In genomic region chr7:91457207-91457606, GRCm38 (mm10) we compare ENCODE assay signal across 8 mouse cellular contexts.
DNase-seq lines count a peak whose midpoint lies in the region; ATAC-seq and TF ChIP-seq lines count a peak whose summit lies in the region.

No protein-coding gene starts in this region.

- peak; percentile 80 for DNase-seq in NIH3T3 (ENCODE audit: low read depth)
- peak; percentile 88 to 92 for DNase-seq in cerebellum, postnatal 10 days
- DNase-seq in frontal cortex, postnatal 36 days (ENCODE audit: low spot score in 2 of 2), result peak; percentile 53 to 89
- peak; percentile 70 for DNase-seq in kidney, postnatal 14 days
- peak; percentile 45 for DNase-seq in liver, postnatal 0 days
- DNase-seq in spleen, postnatal 14 days (ENCODE audit: low spot score in 2 of 2), result no peak

- H3ac ChIP-seq in C2C12 (ENCODE audit: control insufficient read depth, insufficient read length, low read depth), result no peak overlapping the region

- no peaks in the 10 kb centered on the region for H3K27me3 ChIP-seq in C2C12 (ENCODE audit: control insufficient read depth, insufficient read depth, insufficient read length)
- H3K27me3 ChIP-seq in liver, postnatal 0 days (ENCODE audit: insufficient read depth, low read length), result no peaks in the 10 kb centered on the region
- no peaks in the 10 kb centered on the region for H3K27me3 ChIP-seq in neural tube, embryonic 15.5 days (replicated peaks)

- H3K4me3 ChIP-seq in C2C12 (ENCODE audit: insufficient read depth, poor library complexity, severe bottlenecking), result no peak overlapping the region
- H3K4me3 ChIP-seq in liver, postnatal 0 days (ENCODE audit: low read depth, low read length), result no peak overlapping the region
- no peak overlapping the region for H3K4me3 ChIP-seq in neural tube, embryonic 15.5 days (replicated peaks)

- no peak overlapping the region for H3K27ac ChIP-seq in liver, postnatal 0 days (ENCODE audit: low read depth)
- no peak overlapping the region for H3K27ac ChIP-seq in neural tube, embryonic 15.5 days (replicated peaks)

- no peak for TF ChIP-seq EP300 in liver, postnatal 0 days (IDR thresholded peaks at IDR 0.05; ENCODE audit: low read depth)

- 0 out of 2 replicates have a peak, but pooled peaks have one; percentile 21 for ATAC-seq in liver, postnatal 0 days
- ATAC-seq in neural tube, embryonic 15.5 days (ENCODE audit: low FRiP score), result peak; percentile 63

- 3% methylated on average over 1 of the region's 1 CpGs for WGBS in liver, postnatal 0 days (ENCODE audit: insufficient replicate concordance)
- 0% methylated on average over 1 of the region's 1 CpGs for WGBS in neural tube, embryonic 15.5 days

- H3K4me2 ChIP-seq in liver, postnatal 0 days (ENCODE audit: low read depth, low read length), result no peak overlapping the region
- H3K4me2 ChIP-seq in neural tube, embryonic 15.5 days, result no peak overlapping the region

- peak; percentile 44 for TF ChIP-seq CTCF in C2C12 (IDR thresholded peaks at IDR 0.05; ENCODE audit: control insufficient read depth, insufficient read depth, insufficient read length)
- peak; percentile 91 for TF ChIP-seq CTCF in liver, postnatal 0 days (IDR thresholded peaks at IDR 0.05; ENCODE audit: low read depth)

- H3K9me3 ChIP-seq in liver, postnatal 0 days (ENCODE audit: low read length), result no peaks in the 10 kb centered on the region
- no peaks in the 10 kb centered on the region for H3K9me3 ChIP-seq in neural tube, embryonic 15.5 days (replicated peaks)

- H3K36me3 ChIP-seq in C2C12 (ENCODE audit: control insufficient read depth, insufficient read depth), result no peaks in the 10 kb centered on the region
- H3K36me3 ChIP-seq in liver, postnatal 0 days (replicated peaks; ENCODE audit: insufficient read depth, low read length), result no peaks in the 10 kb centered on the region
- no peaks in the 10 kb centered on the region for H3K36me3 ChIP-seq in neural tube, embryonic 15.5 days

- H3K79me3 ChIP-seq in C2C12 (ENCODE audit: low read depth), result no peaks in the 10 kb centered on the region

- no peaks in the 10 kb centered on the region for H3K79me2 ChIP-seq in C2C12 (ENCODE audit: control insufficient read depth, insufficient read depth)

- H3K9ac ChIP-seq in liver, postnatal 0 days (replicated peaks), result no peak overlapping the region
- H3K9ac ChIP-seq in neural tube, embryonic 15.5 days (replicated peaks), result no peak overlapping the region

- no peaks in the 10 kb centered on the region for H3K4me1 ChIP-seq in liver, postnatal 0 days (ENCODE audit: insufficient read depth)
- peaks cover 4% of the 10 kb centered on the region; the same call in 1 of the 2 replicates for H3K4me1 ChIP-seq in neural tube, embryonic 15.5 days

TF ChIP-seq in C2C12, 6 proteins besides CTCF, POLR2A, EP300 and RAD21:
- TF ChIP-seq CEBPB (IDR thresholded peaks at IDR 0.05; ENCODE audit: low read depth) (peak; percentile 89), MYOD1 (IDR thresholded peaks at IDR 0.05; ENCODE audit: control insufficient read depth, insufficient read length, low read depth) (no peak)
TF ChIP-seq in C2C12: peak in this region for 1.

Comparison
In these comparisons a context has a peak if more than half of its experiments do, and no peak if none do; other contexts are left out.
1. DNase-seq: peak in NIH3T3 (single experiment), cerebellum, postnatal 10 days (2 of 2), frontal cortex, postnatal 36 days (2 of 2), kidney, postnatal 14 days (single experiment) and liver, postnatal 0 days (single experiment); none in spleen, postnatal 14 days (0 of 2).